Mouse (Mus musculus) lung, postnatal 0 days (tissue): ENCODE measurements around the gene Nosip.

Source experiments
- CTCF ChIP-seq: IDR thresholded peaks from 2 replicates; pipeline ENCODE4 v1.5.1; 2016; ENCODE audit warnings: antibody characterized with exemption, mild to moderate bottlenecking
- EP300 ChIP-seq: IDR thresholded peaks from 2 replicates; pipeline ENCODE4 v1.6.1; 2016; ENCODE audit warnings: antibody characterized with exemption, mild to moderate bottlenecking, control low read depth

GRCm38 (mm10) chr7:45105491-45105890 lies 43.3 kb downstream of the Nosip start:
- TF ChIP-seq CTCF (no peak), EP300 (no peak)
